Comparison of ENCODE assay signal across 28 mouse cellular contexts in genomic region chr5:78608317-78608716, GRCm38 (mm10).
"Had no signal": no experiment of that assay in that cellular context is flagged by ENCODE, and none has a peak within 500 bp of the region (broad histone marks: within the 10 kb centered on the region; RNA-seq: fewer than 3 reads in every experiment).

No protein-coding gene starts in this region.

- H3K4me2 ChIP-seq: embryonic facial prominence, embryonic 12.5 days; embryonic facial prominence, embryonic 13.5 days; embryonic facial prominence, embryonic 15.5 days; forebrain, embryonic 12.5 days; forebrain, embryonic 13.5 days; forebrain, embryonic 15.5 days had no signal

- DNase-seq: cerebellum, adult 2 months; cerebellum, adult 8-10 months; cerebellum, adult 9-10 months; cerebellum, adult 9-11 months; cerebellum, postnatal 10 days; cerebellum, postnatal 14 days; cerebellum, postnatal 25 days; cerebellum, postnatal 36 days; embryo, embryonic 11 days; forebrain, postnatal 0 days; gastrocnemius, adult 2 months; gastrocnemius, postnatal 10 days; gastrocnemius, postnatal 14 days; gastrocnemius, postnatal 25 days; gastrocnemius, postnatal 36 days; heart, adult 11 months; heart, adult 18-20 months had no signal

- H3K36me3 ChIP-seq: embryonic facial prominence, embryonic 10.5 days; embryonic facial prominence, embryonic 12.5 days; embryonic facial prominence, embryonic 13.5 days; embryonic facial prominence, embryonic 15.5 days; forebrain, embryonic 10.5 days; forebrain, embryonic 12.5 days; forebrain, embryonic 15.5 days had no signal

- H3K9me3 ChIP-seq: embryonic facial prominence, embryonic 12.5 days; embryonic facial prominence, embryonic 13.5 days; embryonic facial prominence, embryonic 15.5 days; forebrain, embryonic 10.5 days; forebrain, embryonic 12.5 days; forebrain, embryonic 13.5 days; forebrain, embryonic 15.5 days had no signal

- H3K9ac ChIP-seq: embryonic facial prominence, embryonic 12.5 days; embryonic facial prominence, embryonic 13.5 days; embryonic facial prominence, embryonic 15.5 days; forebrain, embryonic 12.5 days; forebrain, embryonic 13.5 days; forebrain, embryonic 15.5 days; forebrain, postnatal 0 days had no signal

- H3K4me3 ChIP-seq: embryonic facial prominence, embryonic 10.5 days; embryonic facial prominence, embryonic 12.5 days; embryonic facial prominence, embryonic 13.5 days; embryonic facial prominence, embryonic 15.5 days; erythroblast, embryonic 14.5 days; forebrain, embryonic 10.5 days; forebrain, embryonic 12.5 days; forebrain, embryonic 13.5 days; forebrain, embryonic 15.5 days; gastrocnemius, adult 2 months had no signal

- H3K27ac ChIP-seq: embryonic facial prominence, embryonic 10.5 days; embryonic facial prominence, embryonic 12.5 days; embryonic facial prominence, embryonic 13.5 days; embryonic facial prominence, embryonic 15.5 days; forebrain, embryonic 10.5 days; forebrain, embryonic 12.5 days; forebrain, embryonic 13.5 days; forebrain, embryonic 15.5 days; gastrocnemius, adult 2 months had no signal

- ATAC-seq: forebrain, embryonic 13.5 days; forebrain, embryonic 14.5 days; forebrain, embryonic 15.5 days; forebrain, embryonic 16.5 days; forebrain, postnatal 0 days had no signal

- H3K27me3 ChIP-seq: embryonic facial prominence, embryonic 12.5 days; embryonic facial prominence, embryonic 13.5 days; embryonic facial prominence, embryonic 15.5 days; forebrain, embryonic 12.5 days; forebrain, embryonic 13.5 days; forebrain, embryonic 15.5 days had no signal

- H3K4me1 ChIP-seq: embryonic facial prominence, embryonic 12.5 days; embryonic facial prominence, embryonic 13.5 days; embryonic facial prominence, embryonic 15.5 days; forebrain, embryonic 10.5 days; forebrain, embryonic 12.5 days; forebrain, embryonic 13.5 days; forebrain, embryonic 15.5 days had no signal
